Mouse (Mus musculus): ENCODE measurements around the gene N4bp2l2.
"Not testable (repeated sequence)": the region's sequence is repeated elsewhere in the genome, so short reads cannot be mapped to it uniquely, and the experiment has no call there.

The N4bp2l2 gene

GRCm38 (mm10) chr5:150666133-150666739 is at the start of gene N4bp2l2:
Gene N4bp2l2, minus strand, starts transcription at chr5:150666183.
- not testable (repeated sequence) for DNase-seq (ENCODE audit: low spot score)

- no peak for DNase-seq (ENCODE audit: low spot score)
Observed at GRCm38 (mm10) chr5:150713431-150713830, 47.4 kb upstream of the N4bp2l2 start.

GRCm38 (mm10) chr5:150711503-150711902 is 45.5 kb upstream of the N4bp2l2 start:
- DNase-seq (ENCODE audit: low spot score), result no peak

- DNase-seq (ENCODE audit: low spot score), result not testable (repeated sequence)
Observed at GRCm38 (mm10) chr5:150707181-150707580, 41.2 kb upstream of the N4bp2l2 start.

- DNase-seq (ENCODE audit: low spot score), result not testable (repeated sequence)
Observed at GRCm38 (mm10) chr5:150706651-150707050, 40.7 kb upstream of the N4bp2l2 start.

GRCm38 (mm10) chr5:150702714-150703113 is 36.7 kb upstream of the N4bp2l2 start:
- DNase-seq (ENCODE audit: low spot score), result peak; percentile 74

GRCm38 (mm10) chr5:150693277-150693676 is 27.3 kb upstream of the N4bp2l2 start:
- no peak for DNase-seq (ENCODE audit: low spot score)

- DNase-seq (ENCODE audit: low spot score), result no peak
Observed at GRCm38 (mm10) chr5:150690685-150691084, 24.7 kb upstream of the N4bp2l2 start.

- DNase-seq (ENCODE audit: low spot score), result not testable (repeated sequence)
Observed at GRCm38 (mm10) chr5:150682862-150683261, 16.9 kb upstream of the N4bp2l2 start.

- DNase-seq (ENCODE audit: low spot score), result no peak
Observed at GRCm38 (mm10) chr5:150674866-150675265, 8.9 kb upstream of the N4bp2l2 start.

- no peak for DNase-seq (ENCODE audit: low spot score)
Observed at GRCm38 (mm10) chr5:150673880-150674621, 8.1 kb upstream of the N4bp2l2 start.

GRCm38 (mm10) chr5:150673153-150673835 is 7.3 kb upstream of the N4bp2l2 start, which contains the start of gene Pds5b:
Gene Pds5b, plus strand, starts transcription at chr5:150673739.
- peak; percentile 69 for DNase-seq (ENCODE audit: low spot score)

- no peak for DNase-seq (ENCODE audit: low spot score)
Observed at GRCm38 (mm10) chr5:150672343-150672742, 6.4 kb upstream of the N4bp2l2 start.

- no peak for DNase-seq (ENCODE audit: low spot score)
Observed at GRCm38 (mm10) chr5:150668731-150669130, 2.7 kb upstream of the N4bp2l2 start.

- peak; percentile 99 for DNase-seq (ENCODE audit: low spot score)
Observed at GRCm38 (mm10) chr5:150665132-150665954, 640 bp downstream of the N4bp2l2 start.

- no peak for DNase-seq (ENCODE audit: low spot score)
Observed at GRCm38 (mm10) chr5:150664794-150665131, 1.2 kb downstream of the N4bp2l2 start.

- not testable (repeated sequence) for DNase-seq (ENCODE audit: low spot score)
Observed at GRCm38 (mm10) chr5:150663926-150664325, 2.1 kb downstream of the N4bp2l2 start.

- not testable (repeated sequence) for DNase-seq (ENCODE audit: low spot score)
Observed at GRCm38 (mm10) chr5:150660296-150660695, 5.7 kb downstream of the N4bp2l2 start.

- not testable (repeated sequence) for DNase-seq (ENCODE audit: low spot score)
Observed at GRCm38 (mm10) chr5:150659425-150659824, 6.6 kb downstream of the N4bp2l2 start.

GRCm38 (mm10) chr5:150654548-150654947 is 11.4 kb downstream of the N4bp2l2 start:
- DNase-seq (ENCODE audit: low spot score), result no peak

- DNase-seq (ENCODE audit: low spot score), result no peak
Observed at GRCm38 (mm10) chr5:150652578-150652977, 13.4 kb downstream of the N4bp2l2 start.

GRCm38 (mm10) chr5:150644926-150645325 is 21.1 kb downstream of the N4bp2l2 start:
- DNase-seq (ENCODE audit: low spot score), result no peak

Measured in layer of hippocampus, adult 9-10 months (tissue).